Mouse (Mus musculus) cortical plate, adult 2 months (tissue): ENCODE results near the gene Snhg11. TPM values are rescaled to one million over a fixed set of nuclear protein-coding genes. Genes with fewer than 3 reads are reported as not detected.

Experiments
- H3K27ac ChIP-seq: fragments of 200-500 bp; 2 replicates; pipeline ENCODE4 v1.5.1; 2012; ENCODE audit warnings: low read length, control low read depth, inconsistent platforms; ENCODE audit not compliant: insufficient read depth
- H3K4me1 ChIP-seq: fragments of 200-500 bp; 2 replicates; pipeline ENCODE4 v1.6.1; 2011; ENCODE audit warnings: low read length; ENCODE audit not compliant: control insufficient read depth, insufficient read depth
- H3K4me3 ChIP-seq: fragments of 200-500 bp; 2 replicates; pipeline ENCODE4 v1.5.1; 2011; ENCODE audit warnings: mild to moderate bottlenecking, low read length, control low read depth; ENCODE audit not compliant: insufficient read depth
- CTCF ChIP-seq: fragments of 200-500 bp; IDR thresholded peaks from 2 replicates; pipeline ENCODE4 v1.5.1; 2011; ENCODE audit warnings: mild to moderate bottlenecking, control low read depth, low read length; ENCODE audit not compliant: insufficient read depth; ENCODE audit errors: extremely low read depth
- POLR2A ChIP-seq: fragments of 200-500 bp; IDR thresholded peaks from 2 replicates; pipeline ENCODE4 v1.6.1; 2011; ENCODE audit warnings: mild to moderate bottlenecking, low read length, control low read depth; ENCODE audit not compliant: insufficient read depth; ENCODE audit errors: extremely low read depth
- polyA plus RNA-seq: library from polyadenylated mRNA; depleted of rRNA; stranded (reverse); fragments of >200 nt; gene quantifications from 2 replicates; pipeline ENCODE4 v1.2.3, GENCODE M21; 2012; rRNA removed

Gene Snhg11
- polyA plus RNA-seq = 1,659 and 1,881 TPM in 2 replicates

- Histone ChIP-seq H3K27ac (peak within 1 kb of the TSS; percentile 98), H3K4me1 (peaks cover 2% of the 10 kb centered on the region; the same call in 1 of the 2 replicates), H3K4me3 (peak within 1 kb of the TSS; percentile 100)
- TF ChIP-seq CTCF (peak; percentile 83), POLR2A (peak; percentile 98)
Measured at GRCm38 (mm10) chr2:158375443-158376122, at the start of gene Snhg11. Gene Snhg11, plus strand, starts transcription at chr2:158375638.

GRCm38 (mm10) chr2:158334356-158334755 lies 41.1 kb upstream of the Snhg11 start:
- H3K4me1 ChIP-seq = no peaks in the 10 kb centered on the region
- TF ChIP-seq CTCF (no peak), POLR2A (no peak)
- no peak overlapping the region for H3K27ac ChIP-seq
- H3K4me3 ChIP-seq = no peak overlapping the region

- Histone ChIP-seq H3K27ac (no peak overlapping the region), H3K4me1 (no peaks in the 10 kb centered on the region), H3K4me3 (no peak overlapping the region)
- TF ChIP-seq POLR2A = no peak
- no peak for TF ChIP-seq CTCF
Measured at GRCm38 (mm10) chr2:158337698-158338097, 37.7 kb upstream of the Snhg11 start.

GRCm38 (mm10) chr2:158339948-158340564 lies 35.4 kb upstream of the Snhg11 start:
- Histone ChIP-seq H3K27ac (no peak overlapping the region), H3K4me1 (no peaks in the 10 kb centered on the region), H3K4me3 (no peak overlapping the region)
- peak; percentile 92 for TF ChIP-seq CTCF
- no peak for TF ChIP-seq POLR2A

GRCm38 (mm10) chr2:158341324-158341723 lies 34.1 kb upstream of the Snhg11 start:
- Histone ChIP-seq H3K4me1 (no peaks in the 10 kb centered on the region), H3K4me3 (no peak overlapping the region), H3K27ac (no peak overlapping the region)
- TF ChIP-seq CTCF (no peak), POLR2A (no peak)

- TF ChIP-seq CTCF (no peak), POLR2A (no peak)
- H3K27ac ChIP-seq = no peak overlapping the region
- no peaks in the 10 kb centered on the region for H3K4me1 ChIP-seq
- no peak overlapping the region for H3K4me3 ChIP-seq
Measured at GRCm38 (mm10) chr2:158343495-158343894, 31.9 kb upstream of the Snhg11 start.

- Histone ChIP-seq H3K27ac (no peak overlapping the region), H3K4me1 (no peaks in the 10 kb centered on the region), H3K4me3 (no peak overlapping the region)
- TF ChIP-seq POLR2A (no peak), CTCF (no peak)
Measured at GRCm38 (mm10) chr2:158346467-158346866, 29.0 kb upstream of the Snhg11 start.

GRCm38 (mm10) chr2:158347868-158348267 lies 27.6 kb upstream of the Snhg11 start:
- peak; percentile 94 for TF ChIP-seq CTCF
- no peak for TF ChIP-seq POLR2A
- Histone ChIP-seq H3K4me1 (no peaks in the 10 kb centered on the region), H3K4me3 (no peak overlapping the region), H3K27ac (no peak overlapping the region)

GRCm38 (mm10) chr2:158352801-158353520 lies 22.5 kb upstream of the Snhg11 start:
- no peaks in the 10 kb centered on the region for H3K4me1 ChIP-seq
- no peak overlapping the region for H3K27ac ChIP-seq
- TF ChIP-seq CTCF (no peak), POLR2A (no peak)
- no peak overlapping the region for H3K4me3 ChIP-seq
